ENCODE assay signal across 29 mouse cellular contexts in genomic region chr17:64108773-64109172, GRCm38 (mm10).
DNase-seq lines count a peak whose midpoint lies in the region; ATAC-seq and TF ChIP-seq lines count a peak whose summit lies in the region.
"Had no signal": no experiment of that assay in that cellular context is flagged by ENCODE, and none has a peak within 500 bp of the region (broad histone marks: within the 10 kb centered on the region; RNA-seq: fewer than 3 reads in every experiment).

No protein-coding gene starts in this region.

- H3K4me1 ChIP-seq in midbrain, embryonic 12.5 days = no peaks in the 10 kb centered on the region
- peaks cover 5% of the 10 kb centered on the region; the same call in 1 of the 2 replicates for H3K4me1 ChIP-seq in midbrain, embryonic 14.5 days (ENCODE audit: control insufficient read depth, insufficient read depth, low read length)
- no peaks in the 10 kb centered on the region for H3K4me1 ChIP-seq in stomach, postnatal 0 days (replicated peaks; ENCODE audit: control insufficient read depth, insufficient read depth)
- H3K4me1 ChIP-seq: forebrain, embryonic 12.5 days; heart, embryonic 12.5 days; heart, embryonic 15.5 days; hindbrain, embryonic 10.5 days had no signal

- H3ac ChIP-seq in C2C12 (ENCODE audit: control insufficient read depth, insufficient read length, low read depth) = no peak overlapping the region

- DNase-seq in midbrain, embryonic 14.5 days = no peak
- DNase-seq in stomach, postnatal 0 days (ENCODE audit: low spot score) = no peak
- DNase-seq in layer of hippocampus, adult 9-10 months (ENCODE audit: low spot score) = no peak
- no peak for DNase-seq in right cerebral cortex, postnatal 25 days
- DNase-seq: adrenal gland, adult 8-10 months; adrenal gland, postnatal 25 days; B cell, adult 2 months; cerebellum, adult 11-12 months; cerebellum, adult 8-10 months; cerebellum, postnatal 10 days; cerebellum, postnatal 36 days; embryo, embryonic 11 days; gastrocnemius, postnatal 25 days; heart, adult 18-20 months; heart, postnatal 10 days; heart, postnatal 36 days had no signal

- 89% methylated on average over 5 of the region's 5 CpGs for WGBS in midbrain, embryonic 12.5 days
- WGBS in midbrain, embryonic 14.5 days = 92% methylated on average over 5 of the region's 5 CpGs
- WGBS in stomach, postnatal 0 days = 86% methylated on average over 5 of the region's 5 CpGs

- no peaks in the 10 kb centered on the region for H3K79me2 ChIP-seq in C2C12 (ENCODE audit: control insufficient read depth, insufficient read depth)

- TF ChIP-seq CTCF in C2C12 (IDR thresholded peaks at IDR 0.05; ENCODE audit: control insufficient read depth, insufficient read depth, insufficient read length) = no peak
- TF ChIP-seq CTCF in stomach, postnatal 0 days (IDR thresholded peaks at IDR 0.05; ENCODE audit: low read depth) = no peak

- H3K4me2 ChIP-seq in midbrain, embryonic 12.5 days (replicated peaks) = no peak overlapping the region
- no peak overlapping the region for H3K4me2 ChIP-seq in midbrain, embryonic 14.5 days (ENCODE audit: low read length)
- H3K4me2 ChIP-seq in stomach, postnatal 0 days (replicated peaks; ENCODE audit: low read depth) = no peak overlapping the region
- H3K4me2 ChIP-seq: embryonic facial prominence, embryonic 13.5 days; forebrain, embryonic 12.5 days; forebrain, embryonic 15.5 days; heart, embryonic 12.5 days; heart, embryonic 15.5 days; hindbrain, embryonic 14.5 days had no signal

- no peak for TF ChIP-seq EP300 in stomach, postnatal 0 days (optimal IDR thresholded peaks at IDR 0.05)

- H3K27ac ChIP-seq in midbrain, embryonic 12.5 days (replicated peaks) = no peak overlapping the region
- H3K27ac ChIP-seq in midbrain, embryonic 14.5 days (replicated peaks; ENCODE audit: low read depth, low read length) = no peak overlapping the region
- no peak overlapping the region for H3K27ac ChIP-seq in stomach, postnatal 0 days (replicated peaks)
- H3K27ac ChIP-seq: embryonic facial prominence, embryonic 10.5 days; embryonic facial prominence, embryonic 13.5 days; forebrain, embryonic 12.5 days; forebrain, embryonic 15.5 days; heart, embryonic 15.5 days; hindbrain, embryonic 10.5 days; hindbrain, embryonic 14.5 days had no signal

- H3K9ac ChIP-seq in midbrain, embryonic 12.5 days (replicated peaks) = no peak overlapping the region
- H3K9ac ChIP-seq in midbrain, embryonic 14.5 days (replicated peaks; ENCODE audit: low read length) = no peak overlapping the region
- H3K9ac ChIP-seq in stomach, postnatal 0 days (ENCODE audit: low read length) = no peak overlapping the region
- H3K9ac ChIP-seq: embryonic facial prominence, embryonic 13.5 days; forebrain, embryonic 12.5 days; forebrain, embryonic 15.5 days; heart, embryonic 12.5 days; heart, embryonic 15.5 days; hindbrain, embryonic 14.5 days had no signal

- no peak overlapping the region for H3K4me3 ChIP-seq in midbrain, embryonic 12.5 days
- H3K4me3 ChIP-seq in midbrain, embryonic 14.5 days (replicated peaks; ENCODE audit: low read depth, low read length) = no peak overlapping the region
- no peak overlapping the region for H3K4me3 ChIP-seq in C2C12 (ENCODE audit: insufficient read depth, poor library complexity, severe bottlenecking)
- H3K4me3 ChIP-seq in stomach, postnatal 0 days (ENCODE audit: low read depth, low read length) = no peak overlapping the region
- H3K4me3 ChIP-seq: embryonic facial prominence, embryonic 10.5 days; embryonic facial prominence, embryonic 13.5 days; erythroblast, embryonic 14.5 days; forebrain, embryonic 12.5 days; forebrain, embryonic 15.5 days; heart, embryonic 12.5 days; heart, embryonic 15.5 days; hindbrain, embryonic 10.5 days had no signal

- ATAC-seq in midbrain, embryonic 12.5 days (ENCODE audit: low FRiP score, low read depth) = peak; percentile 12; the same call in 1 of the 2 replicates
- no peak for ATAC-seq in midbrain, embryonic 14.5 days (ENCODE audit: low FRiP score, low TSS enrichment)
- peak; percentile 79 for ATAC-seq in stomach, postnatal 0 days (ENCODE audit: low FRiP score, low TSS enrichment)
- ATAC-seq: activated CD4-positive, CD25-positive, alpha-beta regulatory T cell, adult 4 months; CD4-positive, CD25-positive, alpha-beta regulatory T cell, adult 4 months; forebrain, embryonic 15.5 days had no signal

- no peaks in the 10 kb centered on the region for H3K36me3 ChIP-seq in midbrain, embryonic 12.5 days
- no peaks in the 10 kb centered on the region for H3K36me3 ChIP-seq in midbrain, embryonic 14.5 days (ENCODE audit: control insufficient read depth, insufficient read depth, low read length)
- H3K36me3 ChIP-seq in C2C12 (ENCODE audit: control insufficient read depth, insufficient read depth) = no peaks in the 10 kb centered on the region
- H3K36me3 ChIP-seq in stomach, postnatal 0 days (ENCODE audit: control insufficient read depth, insufficient read depth, low read length) = no peaks in the 10 kb centered on the region
- H3K36me3 ChIP-seq: embryonic facial prominence, embryonic 10.5 days; embryonic facial prominence, embryonic 13.5 days; forebrain, embryonic 12.5 days; forebrain, embryonic 15.5 days; heart, embryonic 12.5 days; heart, embryonic 15.5 days; hindbrain, embryonic 10.5 days had no signal

- no peaks in the 10 kb centered on the region for H3K9me3 ChIP-seq in midbrain, embryonic 12.5 days
- no peaks in the 10 kb centered on the region for H3K9me3 ChIP-seq in midbrain, embryonic 14.5 days (ENCODE audit: control insufficient read depth, low read length)
- no peaks in the 10 kb centered on the region for H3K9me3 ChIP-seq in stomach, postnatal 0 days (ENCODE audit: control insufficient read depth, low read length)
- H3K9me3 ChIP-seq: embryonic facial prominence, embryonic 10.5 days; embryonic facial prominence, embryonic 13.5 days; forebrain, embryonic 12.5 days; forebrain, embryonic 15.5 days; heart, embryonic 12.5 days; heart, embryonic 15.5 days; hindbrain, embryonic 10.5 days had no signal

- no peaks in the 10 kb centered on the region for H3K27me3 ChIP-seq in midbrain, embryonic 12.5 days
- H3K27me3 ChIP-seq in midbrain, embryonic 14.5 days (ENCODE audit: control insufficient read depth, insufficient read depth, low read length) = no peaks in the 10 kb centered on the region
- no peaks in the 10 kb centered on the region for H3K27me3 ChIP-seq in C2C12 (ENCODE audit: control insufficient read depth, insufficient read depth, insufficient read length)
- H3K27me3 ChIP-seq in stomach, postnatal 0 days (ENCODE audit: control insufficient read depth, insufficient read depth, low read length) = no peaks in the 10 kb centered on the region
- H3K27me3 ChIP-seq: embryonic facial prominence, embryonic 13.5 days; forebrain, embryonic 12.5 days; forebrain, embryonic 15.5 days; heart, embryonic 12.5 days; heart, embryonic 15.5 days had no signal

- H3K79me3 ChIP-seq in C2C12 (ENCODE audit: low read depth) = no peaks in the 10 kb centered on the region

TF ChIP-seq in C2C12, 6 proteins besides CTCF, POLR2A, EP300 and RAD21:
- TF ChIP-seq FOSL1 (IDR thresholded peaks at IDR 0.05; ENCODE audit: insufficient read depth, low read length, poor library complexity, severe bottlenecking) (no peak), MYOG (IDR thresholded peaks at IDR 0.05; ENCODE audit: control insufficient read depth, extremely low read depth, insufficient read length) (no peak), MYOD1 (IDR thresholded peaks at IDR 0.05; ENCODE audit: control insufficient read depth, insufficient read length, low read depth) (peak; percentile 7), USF1 (IDR thresholded peaks at IDR 0.05; ENCODE audit: low read depth) (peak; percentile 83)
